31 mouse cellular contexts compared by ENCODE assay signal in genomic region chr14:117714165-117714564, GRCm38 (mm10).
A peak's percentile ranks its signal among the peaks of the same experiment; 100 is the strongest.
DNase-seq lines count a peak whose midpoint lies in the region; ATAC-seq and TF ChIP-seq lines count a peak whose summit lies in the region.
"Had no signal": no experiment of that assay in that cellular context is flagged by ENCODE, and none has a peak within 500 bp of the region (broad histone marks: within the 10 kb centered on the region; RNA-seq: fewer than 3 reads in every experiment).

No protein-coding gene starts in this region.

- no peak for TF ChIP-seq CTCF in liver, adult 2 months (IDR thresholded peaks at IDR 0.05; ENCODE audit: low read depth, low read length)
- no peak for TF ChIP-seq CTCF in stomach, postnatal 0 days (IDR thresholded peaks at IDR 0.05; ENCODE audit: low read depth)

- no peak for ATAC-seq in liver, embryonic 12.5 days
- ATAC-seq in stomach, embryonic 14.5 days (ENCODE audit: insufficient number of reproducible peaks, insufficient read depth, low FRiP score, low read depth): peak; percentile 23; the same call in 1 of the 2 replicates
- ATAC-seq in stomach, postnatal 0 days (ENCODE audit: low FRiP score, low TSS enrichment): no peak
- ATAC-seq in granulocyte monocyte progenitor cell, adult 5-6 weeks (replicated peaks; ENCODE audit: poor library complexity, severe bottlenecking): peak; percentile 52
- ATAC-seq: activated CD4-positive, CD25-positive, alpha-beta regulatory T cell, adult 4 months; forebrain, embryonic 16.5 days; hindbrain, embryonic 16.5 days; liver, postnatal 0 days; midbrain, embryonic 15.5 days had no signal

- H3K4me3 ChIP-seq in liver, adult 2 months (ENCODE audit: insufficient read depth, low read depth, low read length): no peak overlapping the region
- no peak overlapping the region for H3K4me3 ChIP-seq in liver, embryonic 12.5 days
- no peak overlapping the region for H3K4me3 ChIP-seq in stomach, embryonic 14.5 days (ENCODE audit: low read depth, low read length)
- no peak overlapping the region for H3K4me3 ChIP-seq in stomach, postnatal 0 days (ENCODE audit: low read depth, low read length)
- H3K4me3 ChIP-seq: erythroblast, embryonic 14.5 days; layer of hippocampus, adult 2 months; left cerebral cortex, adult 2 months; limb, embryonic 12.5 days; midbrain, embryonic 15.5 days; myocyte; neural tube, embryonic 12.5 days had no signal

- no peaks in the 10 kb centered on the region for H3K79me2 ChIP-seq in liver, adult 2 months (ENCODE audit: control insufficient read depth, insufficient read depth, low read length)

- peak; percentile 12 for DNase-seq in liver, adult 2 months (ENCODE audit: extremely low read depth, low read depth, low spot score)
- no peak for DNase-seq in stomach, postnatal 0 days (ENCODE audit: low spot score)
- no peak for DNase-seq in heart, postnatal 25 days (ENCODE audit: low spot score)
- DNase-seq in cerebellum, adult 11-12 months: no peak
- DNase-seq: adrenal gland, adult 2 months; adrenal gland, postnatal 36 days; B cell, adult 2 months; cerebellum, adult 2 months; cerebellum, postnatal 14 days; gastrocnemius, postnatal 10 days; heart, postnatal 14 days; kidney, adult 2 months; kidney, postnatal 36 days; liver, postnatal 0 days; lung, postnatal 14 days; right cerebral cortex, adult 18-20 months; right cerebral cortex, postnatal 4 days had no signal

- H3K4me1 ChIP-seq in liver, adult 2 months (ENCODE audit: control insufficient read depth, insufficient read depth, low read length): no peaks in the 10 kb centered on the region
- H3K4me1 ChIP-seq in liver, embryonic 12.5 days: no peaks in the 10 kb centered on the region
- H3K4me1 ChIP-seq in stomach, embryonic 14.5 days (ENCODE audit: control insufficient read depth, insufficient read depth, low read length): no peaks in the 10 kb centered on the region
- no peaks in the 10 kb centered on the region for H3K4me1 ChIP-seq in stomach, postnatal 0 days (replicated peaks; ENCODE audit: control insufficient read depth, insufficient read depth)
- H3K4me1 ChIP-seq: midbrain, embryonic 15.5 days; neural tube, embryonic 12.5 days had no signal

- 64% methylated on average over 8 of the region's 8 CpGs for WGBS in liver, adult 2 months
- 49% methylated on average over 8 of the region's 8 CpGs for WGBS in liver, embryonic 12.5 days (ENCODE audit: insufficient replicate concordance)
- 43% methylated on average over 8 of the region's 8 CpGs for WGBS in stomach, embryonic 14.5 days
- 62% methylated on average over 8 of the region's 8 CpGs for WGBS in stomach, postnatal 0 days

- H3K9me3 ChIP-seq in liver, embryonic 12.5 days (replicated peaks): no peaks in the 10 kb centered on the region
- no peaks in the 10 kb centered on the region for H3K9me3 ChIP-seq in stomach, embryonic 14.5 days (ENCODE audit: control insufficient read depth, low read depth, low read length)
- H3K9me3 ChIP-seq in stomach, postnatal 0 days (ENCODE audit: control insufficient read depth, low read length): no peaks in the 10 kb centered on the region
- H3K9me3 ChIP-seq: limb, embryonic 12.5 days; midbrain, embryonic 15.5 days; neural tube, embryonic 12.5 days had no signal

- no peak for TF ChIP-seq POLR2A in liver, adult 2 months (IDR thresholded peaks at IDR 0.05; ENCODE audit: extremely low read depth, insufficient read depth, low read length)

- intact Hi-C loops in heart, postnatal 25 days (cut with DNase I): no loop called here

- no peak for TF ChIP-seq EP300 in stomach, postnatal 0 days (optimal IDR thresholded peaks at IDR 0.05)

- no peak overlapping the region for H3K4me2 ChIP-seq in liver, embryonic 12.5 days
- no peak overlapping the region for H3K4me2 ChIP-seq in stomach, embryonic 14.5 days (replicated peaks; ENCODE audit: low read depth, low read length)
- H3K4me2 ChIP-seq in stomach, postnatal 0 days (replicated peaks; ENCODE audit: low read depth): no peak overlapping the region
- H3K4me2 ChIP-seq: limb, embryonic 12.5 days; liver, embryonic 11.5 days; midbrain, embryonic 15.5 days; neural tube, embryonic 12.5 days had no signal

- no peak overlapping the region for H3K9ac ChIP-seq in liver, adult 2 months (ENCODE audit: low read depth, low read length)
- no peak overlapping the region for H3K9ac ChIP-seq in liver, embryonic 12.5 days
- H3K9ac ChIP-seq in stomach, embryonic 14.5 days (replicated peaks; ENCODE audit: low read depth, low read length): no peak overlapping the region
- H3K9ac ChIP-seq in stomach, postnatal 0 days (ENCODE audit: low read length): no peak overlapping the region
- H3K9ac ChIP-seq: limb, embryonic 12.5 days; liver, postnatal 0 days; midbrain, embryonic 15.5 days; neural tube, embryonic 12.5 days had no signal

- no peak overlapping the region for H3K27ac ChIP-seq in liver, adult 2 months (replicated peaks; ENCODE audit: insufficient read depth, low read depth, low read length)
- H3K27ac ChIP-seq in liver, embryonic 12.5 days: no peak overlapping the region
- no peak overlapping the region for H3K27ac ChIP-seq in stomach, embryonic 14.5 days (ENCODE audit: low read length)
- no peak overlapping the region for H3K27ac ChIP-seq in stomach, postnatal 0 days (replicated peaks)
- H3K27ac ChIP-seq: layer of hippocampus, adult 2 months; left cerebral cortex, adult 2 months; limb, embryonic 12.5 days; midbrain, embryonic 15.5 days; neural tube, embryonic 12.5 days had no signal

- no peaks in the 10 kb centered on the region for H3K27me3 ChIP-seq in liver, adult 2 months (ENCODE audit: control insufficient read depth, insufficient read depth, low read length)
- H3K27me3 ChIP-seq in liver, embryonic 12.5 days (replicated peaks): no peaks in the 10 kb centered on the region
- no peaks in the 10 kb centered on the region for H3K27me3 ChIP-seq in stomach, embryonic 14.5 days (ENCODE audit: control insufficient read depth, insufficient read depth, low read length)
- no peaks in the 10 kb centered on the region for H3K27me3 ChIP-seq in stomach, postnatal 0 days (ENCODE audit: control insufficient read depth, insufficient read depth, low read length)
- H3K27me3 ChIP-seq: limb, embryonic 12.5 days; midbrain, embryonic 15.5 days; neural tube, embryonic 12.5 days had no signal

- H3K36me3 ChIP-seq in liver, adult 2 months (ENCODE audit: control insufficient read depth, insufficient read depth, low read length): no peaks in the 10 kb centered on the region
- H3K36me3 ChIP-seq in liver, embryonic 12.5 days: no peaks in the 10 kb centered on the region
- H3K36me3 ChIP-seq in stomach, embryonic 14.5 days (ENCODE audit: control insufficient read depth, insufficient read depth, low read length): no peaks in the 10 kb centered on the region
- H3K36me3 ChIP-seq in stomach, postnatal 0 days (ENCODE audit: control insufficient read depth, insufficient read depth, low read length): no peaks in the 10 kb centered on the region
- H3K36me3 ChIP-seq: limb, embryonic 12.5 days; midbrain, embryonic 15.5 days; neural tube, embryonic 12.5 days had no signal

Comparison
In these comparisons a context has a peak if more than half of its experiments do, and no peak if none do; other contexts are left out.
1. ATAC-seq: peak in stomach, embryonic 14.5 days (single experiment) and granulocyte monocyte progenitor cell, adult 5-6 weeks (single experiment); none in liver, embryonic 12.5 days (single experiment) and stomach, postnatal 0 days (single experiment).